Mouse (Mus musculus) adrenal gland, adult 18-20 months (tissue): ENCODE results near the gene BC005537. TPM values are rescaled to one million over a fixed set of nuclear protein-coding genes. Genes with fewer than 3 reads are reported as not detected.
A peak's percentile ranks its signal among the peaks of the same experiment; 100 is the strongest.
"Not testable (repeated sequence)": the region's sequence is repeated elsewhere in the genome, so short reads cannot be mapped to it uniquely, and the experiment has no call there.

Source experiments
- DNase-seq, 2 experiments: peaks; one replicate each; pipeline ENCODE4 v3.0.0; 2021 to 2022; ENCODE audit warnings: low spot score in 2 of 2
- long read RNA-seq, 2 experiments: library from polyadenylated mRNA; stranded (forward); transcript quantifications; one replicate each; pipeline ENCODE4 v2.0.0; 2021
- total RNA-seq, 2 experiments: library from RNA; stranded (reverse); gene quantifications; 1 replicate in 1 of 2; 2 replicates in 1 of 2; pipeline ENCODE4 v1.2.3; 2021

BC005537 gene
- 100 to 1,000 TPM; 173 to 246 TPM for total RNA-seq
- long read RNA-seq, experiment 1, full-length matches to known transcripts, result 33 of 34 reads
- long read RNA-seq, experiment 1, partial matches to known transcripts, result 0 of 34 reads
- long read RNA-seq, experiment 1, other reads (novel, unspliced or antisense), result 1 of 34 reads
- long read RNA-seq, experiment 2, full-length matches to known transcripts, result 130 of 144 reads
- long read RNA-seq, experiment 2, partial matches to known transcripts, result 5 of 144 reads
- long read RNA-seq, experiment 2, other reads (novel, unspliced or antisense), result 9 of 144 reads

DNA sequence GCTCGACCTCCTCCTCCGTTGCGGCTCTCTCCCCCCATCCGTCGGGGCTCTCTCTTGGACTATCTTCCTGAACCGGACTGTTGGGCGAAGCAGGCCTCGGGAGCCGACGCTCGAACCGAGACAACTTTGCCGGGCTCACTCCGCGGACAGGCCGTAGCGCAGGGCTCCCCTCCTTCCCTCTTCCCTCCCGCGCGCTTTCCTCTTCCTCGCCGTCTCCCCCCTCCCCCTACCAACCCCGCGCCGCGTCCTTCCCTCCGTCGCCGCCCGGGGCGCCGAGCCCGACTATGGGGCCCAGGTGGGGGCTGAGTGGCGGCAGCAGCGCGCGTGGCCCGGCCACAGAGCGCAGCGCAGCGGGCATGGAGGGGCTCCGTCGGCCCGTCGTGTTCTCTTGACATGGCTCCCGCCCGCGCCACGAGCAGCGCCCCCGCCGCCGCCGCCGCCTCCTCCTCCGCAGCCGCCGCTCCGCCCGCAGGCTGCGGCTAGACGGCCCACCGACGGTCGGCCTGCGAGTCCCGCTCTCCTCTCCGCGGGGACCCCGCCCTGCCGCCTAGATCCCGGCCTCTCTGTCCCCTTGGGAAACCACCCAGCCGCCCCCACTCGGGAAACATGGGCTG lies at the start of gene BC005537:
Gene BC005537, plus strand, starts transcription at position 350 of the 614 bp plus-strand sequence.
- DNase-seq, result peak; percentile 58 to 61

DNA sequence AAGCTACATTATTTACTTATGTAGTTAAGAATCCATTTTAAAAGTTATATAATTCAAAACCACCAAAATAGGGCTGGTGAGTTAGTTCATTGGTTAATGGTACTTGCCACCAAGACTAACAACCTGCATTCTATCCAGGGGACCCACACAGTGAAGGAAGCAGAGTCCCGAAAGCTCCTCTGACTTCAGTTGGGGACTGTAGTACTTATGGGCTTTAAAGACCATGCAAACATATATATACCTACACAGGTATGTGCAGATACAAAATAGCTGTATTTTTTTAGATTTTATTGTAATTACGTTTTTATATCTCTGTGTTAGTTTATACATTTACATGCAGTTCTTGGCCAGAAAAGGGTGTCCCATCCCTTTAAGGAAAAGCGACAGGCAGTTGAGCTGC lies 44.7 kb upstream of the BC005537 start:
- no peak for DNase-seq

DNA sequence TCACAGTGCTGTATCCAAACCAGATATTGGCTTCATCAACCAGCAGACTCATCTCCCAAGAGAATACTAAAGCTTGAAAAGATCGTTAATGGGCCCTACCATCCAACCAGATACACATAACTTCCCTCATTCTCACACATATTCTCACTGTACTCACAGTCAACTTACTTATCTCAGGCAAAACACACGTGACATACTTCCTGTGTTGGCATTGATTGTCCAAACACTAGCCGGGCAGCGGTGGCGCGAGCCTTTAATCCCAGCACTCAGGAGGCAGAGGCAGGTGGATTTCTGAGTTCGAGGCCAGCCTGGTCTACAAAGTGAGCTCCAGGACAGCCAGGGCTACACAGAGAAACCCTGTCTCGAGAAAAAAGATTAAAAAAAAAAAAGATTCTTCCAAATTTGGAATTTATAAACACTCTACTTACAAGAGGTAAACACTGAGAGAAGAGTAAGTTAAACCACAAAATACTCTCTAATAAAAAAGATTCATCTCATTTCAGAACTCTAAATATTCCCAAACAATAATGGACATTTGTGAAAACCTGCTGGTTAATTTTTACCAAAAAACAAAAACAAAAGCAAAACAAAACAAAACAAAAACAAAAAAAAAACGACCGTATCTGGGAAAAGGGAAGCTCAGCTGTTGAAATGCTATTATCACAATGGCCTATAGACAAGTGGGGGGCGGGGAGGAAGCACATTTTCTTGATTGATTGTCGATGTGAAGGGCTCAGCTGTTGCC lies 43.5 kb upstream of the BC005537 start:
- no peak for DNase-seq

DNA sequence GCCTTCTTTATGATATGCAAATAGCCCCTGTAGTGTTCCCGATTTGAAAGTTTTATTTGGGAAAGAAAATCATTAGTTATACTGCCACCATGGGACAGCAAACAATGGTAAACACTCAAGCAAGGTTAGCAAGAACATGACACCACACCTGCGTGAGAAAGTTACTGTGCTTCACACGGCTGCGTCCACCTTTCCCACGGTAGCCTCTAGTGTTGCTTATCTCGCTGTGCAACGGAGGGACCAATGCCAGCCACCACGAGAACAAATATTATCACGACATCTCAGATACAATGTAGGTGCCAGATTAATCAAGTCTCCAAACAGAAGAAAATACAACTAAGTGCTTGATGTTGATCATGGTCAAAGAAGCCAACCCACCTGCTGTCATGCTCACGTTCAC lies 42.0 kb upstream of the BC005537 start:
- no peak for DNase-seq

GRCm38 (mm10) chr13:24760351-24760870 lies 41.0 kb upstream of the BC005537 start:
- DNase-seq, result no peak

GRCm38 (mm10) chr13:24761083-24761402 lies 40.4 kb upstream of the BC005537 start:
- DNase-seq, result no peak

DNA sequence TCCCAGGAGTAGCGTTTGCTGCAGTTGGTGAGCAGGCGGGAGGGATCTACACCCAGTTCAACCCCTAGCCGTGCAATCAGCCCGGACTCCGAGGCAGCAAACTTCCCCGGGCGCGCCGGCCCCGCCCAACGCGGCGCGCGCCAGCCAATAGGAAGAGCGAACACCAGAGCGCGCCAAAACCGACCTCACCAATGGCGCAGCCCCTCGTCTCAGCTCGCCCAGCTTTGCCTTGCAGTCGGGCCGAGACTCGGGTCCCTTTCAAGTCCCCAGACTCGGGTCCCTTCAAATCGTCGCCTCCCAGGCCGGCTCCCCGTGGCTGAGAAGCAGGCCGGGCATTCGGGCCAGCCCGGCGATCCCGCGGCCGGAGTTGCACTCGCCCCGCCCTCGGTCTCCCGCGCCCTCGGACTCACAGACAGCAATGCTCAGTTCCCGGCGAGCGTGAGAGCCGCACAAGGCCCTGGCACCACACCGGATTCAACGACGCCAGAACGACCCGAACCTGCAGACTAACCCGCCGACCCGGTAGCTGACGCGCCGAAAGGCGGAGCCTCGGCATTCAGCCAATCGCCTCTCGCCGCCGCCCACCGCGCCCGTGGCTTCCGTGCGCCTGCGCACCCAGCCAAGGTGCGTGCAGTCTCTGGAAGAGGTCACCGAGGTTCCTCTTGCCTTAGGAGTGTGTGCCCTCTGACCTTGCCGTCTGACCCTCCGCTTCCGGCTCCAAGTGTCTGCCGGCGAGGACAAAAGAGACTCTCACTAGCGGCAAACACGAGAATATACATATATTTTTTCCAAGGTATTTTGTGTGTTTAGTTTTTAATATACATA lies 39.8 kb upstream of the BC005537 start, which contains the start of gene Gmnn:
Gene Gmnn, minus strand, starts transcription at position 521 of the 825 bp plus-strand sequence.
- peak; percentile 86 to 88 for DNase-seq

DNA sequence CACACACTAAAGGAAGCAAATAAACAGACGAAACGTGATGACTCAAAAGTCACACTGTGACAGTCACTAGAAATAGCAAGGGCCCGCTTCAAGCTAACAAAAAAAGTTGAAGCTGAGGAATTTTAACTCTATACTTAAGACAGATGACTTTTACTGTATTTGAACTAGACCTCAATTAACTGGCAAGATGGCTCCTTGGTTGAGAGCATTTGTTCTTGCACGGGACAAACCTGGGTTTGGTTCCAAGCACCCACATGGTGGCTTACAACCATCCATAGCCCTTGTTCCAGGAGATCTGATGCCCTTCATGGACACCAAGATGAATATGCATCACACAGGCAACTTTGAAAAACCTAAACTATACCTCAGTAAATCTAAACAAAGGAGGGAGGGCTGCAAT lies 39.2 kb upstream of the BC005537 start:
- no peak for DNase-seq

DNA sequence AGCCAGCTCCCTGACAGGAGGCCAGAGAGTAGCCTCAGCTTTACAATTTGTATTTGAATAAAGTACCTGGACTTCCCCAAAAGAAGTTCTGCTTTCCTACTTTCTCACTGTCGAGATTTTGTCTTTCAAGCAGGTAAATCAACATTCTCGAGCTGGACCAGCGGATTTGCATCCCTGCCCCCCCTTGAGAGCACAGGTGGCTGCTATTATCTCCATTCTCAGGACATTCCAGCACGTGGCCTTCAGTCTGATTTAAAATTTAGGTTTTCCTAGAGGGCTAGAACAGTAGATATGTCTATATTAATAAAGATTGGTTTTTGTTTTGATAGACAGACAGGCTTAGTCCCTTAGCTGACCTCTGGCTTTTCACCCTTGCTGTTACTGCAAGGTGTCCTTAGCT lies 33.6 kb upstream of the BC005537 start:
- DNase-seq, result not testable (repeated sequence)

DNA sequence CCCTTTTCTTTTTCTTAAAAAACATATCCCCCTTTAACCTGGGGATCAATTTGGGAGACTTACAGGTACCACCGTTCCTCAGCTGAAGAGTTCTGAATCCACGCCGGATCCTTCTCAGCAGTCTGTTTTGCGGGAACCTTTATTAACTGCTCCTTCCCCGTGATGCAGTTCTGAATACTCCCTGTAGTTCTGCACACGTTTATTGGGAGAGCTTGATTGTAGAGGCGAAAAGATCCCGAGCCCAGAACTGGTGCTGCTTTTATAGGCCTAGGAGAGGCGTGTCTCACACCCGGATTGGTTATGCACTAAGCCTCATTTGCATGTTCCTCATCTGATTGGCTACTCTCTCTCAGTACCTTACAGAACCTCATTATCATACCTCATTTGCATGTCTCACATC lies 30.0 kb upstream of the BC005537 start:
- DNase-seq, result not testable (repeated sequence)

DNA sequence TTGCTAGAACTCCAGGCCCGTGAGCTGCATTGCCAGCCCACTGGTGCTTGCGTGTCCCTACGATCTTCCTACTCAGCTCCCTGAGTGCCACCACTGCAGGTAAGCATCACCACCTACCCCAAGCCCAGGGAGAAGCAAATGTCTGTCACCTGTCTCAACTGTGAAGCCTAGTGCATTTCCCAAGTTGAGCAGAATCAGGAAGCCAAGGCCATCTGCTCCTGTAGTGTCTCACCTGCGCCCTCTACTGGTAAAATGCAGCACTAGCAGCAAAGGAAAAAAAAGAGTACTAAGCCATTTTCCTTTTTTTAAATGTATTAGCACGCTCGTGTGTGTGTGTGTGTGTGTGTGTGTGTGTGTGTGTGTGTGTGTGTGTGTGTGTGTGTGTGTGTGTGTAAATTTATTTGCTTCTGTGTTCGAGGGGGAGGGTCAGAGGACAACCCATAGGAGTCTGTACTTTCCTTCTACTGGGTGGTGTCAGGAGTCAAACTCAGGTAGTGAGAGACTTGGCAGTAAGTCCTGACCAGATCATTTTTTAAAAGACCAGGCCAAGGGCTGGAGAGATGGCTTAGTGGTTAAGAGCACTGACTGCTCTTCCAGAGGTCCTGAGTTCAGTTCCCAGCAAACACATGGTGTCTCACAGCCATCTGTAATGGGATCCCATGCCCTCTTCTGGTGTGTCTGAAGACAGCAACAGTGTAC lies 25.2 kb upstream of the BC005537 start:
- DNase-seq, result peak; percentile 32 to 36

DNA sequence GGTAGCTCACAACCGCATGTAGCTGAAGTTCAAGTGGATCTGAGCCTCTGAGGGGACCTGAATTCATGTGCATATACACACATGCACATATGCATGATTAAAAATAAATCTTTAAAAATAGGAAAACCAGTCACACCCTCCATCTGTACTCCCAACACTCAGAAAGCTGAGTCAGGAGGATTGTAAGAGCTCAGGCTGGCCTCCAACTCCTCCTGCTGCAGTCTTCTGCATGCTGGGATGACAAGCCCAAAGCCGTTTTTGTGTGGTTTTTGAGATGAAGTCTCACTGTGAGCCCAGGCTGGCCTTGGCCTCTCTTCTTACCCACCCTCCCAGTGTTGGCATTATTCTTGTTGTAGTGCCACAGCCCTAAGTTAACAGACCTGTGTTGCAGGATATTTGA lies 23.4 kb upstream of the BC005537 start:
- DNase-seq, result no peak

- no peak for DNase-seq
Observed at GRCm38 (mm10) chr13:24778706-24779380, 22.6 kb upstream of the BC005537 start.

DNA sequence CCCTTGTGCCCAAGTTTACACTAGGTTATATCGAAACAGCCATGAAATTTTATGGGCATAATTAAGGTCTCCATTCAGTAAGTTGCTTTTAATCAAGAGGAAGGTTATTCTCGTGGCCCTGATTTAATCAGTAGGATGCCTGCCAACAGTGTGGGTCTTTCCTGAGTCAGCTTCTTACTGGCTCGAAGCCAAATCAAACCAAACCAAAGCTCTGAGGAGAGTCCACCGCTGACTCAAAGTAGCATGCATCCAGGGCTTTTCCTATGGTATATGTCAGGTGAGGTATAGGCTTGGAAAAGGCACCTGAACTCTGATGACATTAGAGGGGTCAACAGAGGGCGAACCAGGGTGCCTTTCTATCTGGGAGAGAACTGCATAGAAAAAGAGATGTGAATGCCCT lies 19.5 kb upstream of the BC005537 start:
- peak in 1 of 2 experiments; percentile 62 for DNase-seq

GRCm38 (mm10) chr13:24786014-24786490 lies 15.4 kb upstream of the BC005537 start:
- DNase-seq, result no peak

GRCm38 (mm10) chr13:24787477-24787876 lies 14.0 kb upstream of the BC005537 start:
- no peak for DNase-seq

GRCm38 (mm10) chr13:24791349-24791748 lies 10.1 kb upstream of the BC005537 start:
- no peak for DNase-seq

- no peak for DNase-seq
Observed at GRCm38 (mm10) chr13:24792411-24793045, 8.9 kb upstream of the BC005537 start.

DNA sequence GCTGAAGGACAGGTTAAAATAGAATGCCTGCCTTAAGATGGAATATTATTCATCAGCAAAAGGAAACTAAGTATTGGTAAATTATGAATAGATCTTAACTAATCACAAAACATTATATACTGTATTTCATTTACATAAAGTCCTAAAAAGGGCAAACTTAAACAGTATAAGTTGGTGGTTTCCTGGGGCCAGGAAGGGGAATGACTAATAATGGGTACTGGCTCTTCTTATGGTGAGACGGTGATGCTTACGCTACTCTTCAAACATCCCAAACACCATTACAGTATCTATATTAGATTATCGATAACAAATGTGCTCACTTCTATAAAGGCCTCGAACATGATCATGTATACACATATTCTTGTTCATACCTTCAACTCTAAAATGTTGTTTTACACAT lies 2.8 kb upstream of the BC005537 start:
- DNase-seq, result no peak
